Mouse (Mus musculus) heart, postnatal 36 days (tissue): ENCODE measurements around the gene Stx17. TPM values are rescaled to one million over a fixed set of nuclear protein-coding genes. Genes with fewer than 3 reads are reported as not detected.

Experiments
- DNase-seq, 2 experiments: peaks; one replicate each; pipeline ENCODE4 v3.0.0; 2021 to 2022
- intact Hi-C: fragments of 180-260 bp; cut with DNase I; formaldehyde crosslinking; loops from one replicate; pipeline ENCODE4 v1.15.1; 2025
- total RNA-seq, 2 experiments: library from RNA; stranded (reverse); gene quantifications; 2 replicates each; pipeline ENCODE4 v1.2.3; 2021

The Stx17 gene
- 10 to 100 TPM; 27.7 to 30.8 TPM for total RNA-seq

DNA sequence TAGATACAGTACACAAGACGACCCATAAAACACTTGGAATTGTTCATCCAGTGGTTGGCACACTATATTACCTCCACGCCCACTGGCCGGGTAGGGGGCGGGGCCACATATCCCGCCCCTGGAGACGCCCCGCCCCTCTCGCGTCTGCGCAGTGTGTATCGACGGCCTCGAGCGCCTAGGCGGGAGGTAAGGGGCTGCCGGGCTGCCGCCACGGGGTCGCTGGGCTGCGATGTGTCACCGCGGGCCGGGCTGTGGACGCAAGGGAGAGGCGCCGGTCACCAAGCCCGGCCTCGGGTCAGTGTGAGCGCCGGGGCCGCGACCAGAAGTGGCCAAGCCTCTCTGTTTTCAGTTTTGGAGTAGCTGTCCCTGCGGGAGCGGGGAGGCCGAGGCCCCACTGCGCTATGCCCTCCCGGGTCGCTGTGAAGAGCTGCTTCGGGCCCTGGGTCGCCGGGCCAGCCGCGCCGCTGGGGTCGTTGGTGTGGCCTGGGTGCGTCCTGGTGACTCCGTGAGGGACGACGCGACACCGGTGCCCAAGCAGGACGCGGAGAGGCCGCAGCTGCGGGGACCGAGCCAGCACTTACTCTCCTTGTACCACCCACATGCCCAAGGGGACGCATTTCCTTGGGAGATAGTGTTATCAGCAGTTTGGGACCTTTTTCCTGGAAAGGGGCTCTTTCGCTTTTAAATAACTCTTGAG lies at the start of gene Stx17:
Gene Stx17, plus strand, starts transcription at position 143 of the 697 bp plus-strand sequence.
- peak; percentile 84 to 90 for DNase-seq
- intact Hi-C loops, result loop anchor here (2.0 kb wide), 1 partner anchor 78 kb away; no protein-coding TSS in a partner anchor

DNA sequence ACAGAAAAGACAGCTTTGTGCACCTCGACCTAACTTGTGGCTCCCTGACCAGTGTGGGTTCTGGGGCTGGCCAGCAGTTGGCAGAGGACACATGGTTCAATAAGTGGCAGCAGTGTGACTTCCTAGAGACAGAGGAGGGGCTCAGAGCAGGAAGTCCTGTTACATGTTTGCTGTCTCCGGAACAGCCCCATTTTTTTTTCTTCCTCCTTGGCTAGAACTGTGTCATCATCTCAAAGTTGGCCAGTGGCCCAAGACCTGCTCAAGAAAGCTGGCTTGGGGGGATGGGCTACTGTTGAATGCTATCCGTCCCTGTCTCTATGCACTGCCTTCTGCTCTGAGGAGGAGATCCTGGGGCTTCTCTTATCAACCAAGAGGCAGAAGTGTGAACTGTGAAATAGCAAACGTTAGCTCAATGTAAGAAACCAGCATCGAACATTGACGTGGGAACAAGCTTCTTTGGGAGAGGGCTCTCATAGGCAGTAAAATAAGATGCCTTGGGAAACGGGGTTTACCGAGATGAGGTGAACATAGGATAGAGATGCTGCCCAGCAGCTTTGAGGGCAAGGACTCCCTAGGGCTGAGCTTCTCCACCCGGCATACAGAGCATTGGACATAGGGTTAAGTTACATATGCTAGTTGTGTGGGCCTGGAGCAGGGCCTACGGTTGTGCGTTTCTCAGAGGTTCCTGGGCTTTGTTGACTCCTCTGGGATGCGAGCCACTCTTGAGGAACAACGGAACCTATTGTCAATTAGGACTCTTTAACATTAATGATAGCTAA lies 47.8 kb upstream of the Stx17 start:
- DNase-seq, result peak; percentile 16 to 24
- intact Hi-C loops, result no loop called here

DNA sequence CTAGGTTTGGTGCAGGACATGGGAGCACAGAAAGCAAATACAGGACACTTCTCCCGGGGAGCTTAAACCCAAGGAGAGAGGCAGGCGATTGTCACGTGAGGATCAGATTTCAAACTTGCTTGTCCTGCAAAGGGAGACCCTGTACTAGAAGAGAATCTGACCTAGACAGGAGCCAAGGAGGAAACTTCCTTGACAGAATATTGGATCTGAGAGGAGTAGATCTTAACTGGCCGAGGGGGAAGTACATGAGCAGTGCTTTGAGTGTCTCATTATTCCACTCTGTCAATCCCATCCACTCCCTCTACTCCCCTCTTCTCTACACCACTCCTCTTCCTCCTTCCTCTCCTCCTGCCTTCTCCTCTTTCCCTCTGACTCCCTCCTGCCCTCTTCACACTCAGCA lies 46.5 kb upstream of the Stx17 start:
- no peak for DNase-seq
- intact Hi-C loops, result no loop called here

DNA sequence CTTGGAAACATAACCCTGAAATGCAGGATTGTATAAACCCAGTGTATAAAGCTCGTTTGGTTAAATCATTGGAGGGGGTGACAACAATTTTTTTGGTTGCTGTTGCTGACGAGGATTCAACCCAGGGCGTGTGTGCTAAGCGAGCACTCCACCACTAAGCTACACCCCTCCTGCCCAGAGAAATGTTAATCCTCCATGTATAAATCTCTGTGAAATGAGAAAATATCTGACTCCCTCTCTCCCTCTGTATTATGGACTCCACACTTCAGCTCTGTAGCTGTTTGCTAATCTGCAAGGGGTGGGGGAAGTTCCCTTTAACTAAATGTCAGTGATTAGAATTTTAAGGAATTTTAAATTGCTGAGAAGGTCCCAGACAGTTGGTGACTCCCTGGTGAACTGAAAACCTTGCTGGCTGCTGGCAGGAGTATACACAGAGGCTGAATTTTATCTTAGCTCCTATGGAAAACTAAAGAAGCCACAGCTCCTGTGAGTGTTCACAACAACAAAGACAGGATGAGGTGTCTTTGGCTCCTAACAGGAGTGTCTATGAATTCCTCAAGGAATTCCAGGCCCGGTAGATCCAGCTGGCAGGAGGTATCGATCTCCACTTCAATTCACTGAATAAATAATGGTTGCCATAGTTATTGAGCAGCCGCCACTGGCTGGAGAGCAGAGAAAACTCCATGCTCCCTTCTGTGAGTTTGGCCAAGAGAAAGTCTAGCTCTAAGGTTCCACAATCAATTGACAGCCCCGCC lies 45.3 kb upstream of the Stx17 start:
- DNase-seq, result no peak
- intact Hi-C loops, result no loop called here

DNA sequence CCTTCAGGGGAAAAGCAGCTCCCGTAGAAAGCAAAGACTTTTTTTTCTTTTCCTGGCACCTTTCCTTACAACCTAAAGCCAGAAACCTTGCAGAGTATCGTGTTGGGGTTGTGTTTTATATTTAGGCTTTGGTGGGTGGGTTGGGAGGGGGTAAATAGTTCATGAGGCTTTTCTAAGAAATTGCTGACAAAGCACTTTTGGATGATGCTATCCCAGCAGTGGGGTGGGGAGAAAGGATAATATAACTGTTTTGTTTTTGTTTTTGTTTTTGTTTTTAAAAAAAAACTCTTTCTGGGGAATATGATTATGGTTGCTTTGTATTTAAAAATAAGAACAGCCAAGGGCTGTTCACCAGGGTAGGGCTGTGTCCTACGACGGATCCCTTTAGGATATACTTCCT lies 41.3 kb upstream of the Stx17 start:
- DNase-seq, result no peak
- intact Hi-C loops, result no loop called here

DNA sequence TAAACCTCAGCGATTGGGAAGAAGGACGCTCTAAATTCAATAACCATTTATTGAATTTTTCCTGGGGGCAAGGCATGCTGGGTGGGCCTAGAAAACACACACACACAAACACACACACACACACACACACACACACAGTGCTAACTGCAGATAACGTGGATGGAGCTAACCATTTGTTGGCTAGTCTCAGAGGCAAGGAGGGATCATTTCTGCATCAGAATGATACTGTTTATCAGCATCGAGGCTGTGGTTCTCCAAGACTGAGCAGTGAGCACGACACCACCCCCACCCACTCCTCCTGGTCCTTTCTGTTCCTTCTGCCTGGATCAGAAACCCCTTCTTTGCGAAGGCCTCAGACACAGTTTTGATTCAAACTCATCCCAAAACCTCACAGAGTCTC lies 38.1 kb upstream of the Stx17 start:
- no peak for DNase-seq
- intact Hi-C loops, result no loop called here

DNA sequence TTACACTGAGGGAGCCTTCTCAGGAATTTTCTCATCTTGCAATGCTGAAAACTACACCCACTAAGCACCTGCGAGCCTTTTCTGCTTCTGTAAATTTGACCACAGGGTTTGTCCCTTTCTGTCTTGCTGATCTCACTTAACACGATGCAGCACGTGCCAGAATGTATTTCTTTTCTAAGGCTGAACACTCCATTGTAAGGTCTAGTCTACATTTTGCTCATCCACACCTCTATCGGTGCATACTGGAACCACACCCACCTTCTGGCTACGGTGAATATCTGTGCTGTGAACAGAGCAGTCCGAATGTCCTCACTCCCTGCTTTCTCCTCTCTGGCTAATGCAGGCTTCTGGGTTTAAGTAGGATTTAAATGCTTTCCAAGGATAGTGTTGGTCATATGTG lies 37.2 kb upstream of the Stx17 start:
- DNase-seq, result no peak
- intact Hi-C loops, result no loop called here

DNA sequence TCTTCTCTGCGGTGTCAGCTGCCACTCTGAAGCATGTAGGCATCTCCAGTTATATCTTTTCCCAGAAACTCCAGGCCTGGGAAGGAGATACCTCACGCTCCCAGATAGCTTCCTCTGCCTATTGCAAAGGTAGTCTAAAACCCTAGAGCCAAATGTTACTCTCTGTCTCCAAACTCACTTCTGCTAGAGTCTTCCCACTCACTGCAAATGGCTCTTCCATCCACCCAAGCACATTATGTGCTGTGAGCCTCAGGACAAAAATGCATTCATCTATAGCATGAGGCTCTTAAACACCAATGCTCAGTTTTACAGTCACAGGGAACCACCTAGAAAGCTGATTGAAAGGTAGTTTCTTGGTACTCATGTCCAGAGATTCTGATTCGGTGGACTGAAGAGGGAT lies 31.5 kb upstream of the Stx17 start:
- intact Hi-C loops, result no loop called here

DNA sequence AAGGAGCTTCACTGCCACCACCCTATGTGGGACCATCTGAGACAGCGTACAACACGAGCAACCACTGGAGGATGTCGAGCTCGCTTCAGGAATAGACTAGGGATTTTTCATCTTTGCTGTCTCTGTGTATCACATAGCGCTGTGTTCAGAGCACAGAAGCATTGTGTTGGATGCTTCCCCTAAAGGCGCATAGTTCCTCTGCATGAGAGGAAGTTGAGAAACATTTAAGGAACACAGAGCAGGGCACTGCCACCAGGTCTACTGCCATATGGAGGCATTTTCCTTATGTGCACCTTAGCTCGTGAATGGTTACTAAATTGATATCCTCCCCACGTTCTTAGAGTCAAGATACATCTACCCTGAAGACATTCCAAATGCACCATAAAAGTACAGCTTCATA lies 24.5 kb upstream of the Stx17 start:
- intact Hi-C loops, result no loop called here
- DNase-seq, result no peak

More for the DNA sequence above, 31.5 kb upstream of the Stx17 start:
- DNase-seq, result no peak

DNA sequence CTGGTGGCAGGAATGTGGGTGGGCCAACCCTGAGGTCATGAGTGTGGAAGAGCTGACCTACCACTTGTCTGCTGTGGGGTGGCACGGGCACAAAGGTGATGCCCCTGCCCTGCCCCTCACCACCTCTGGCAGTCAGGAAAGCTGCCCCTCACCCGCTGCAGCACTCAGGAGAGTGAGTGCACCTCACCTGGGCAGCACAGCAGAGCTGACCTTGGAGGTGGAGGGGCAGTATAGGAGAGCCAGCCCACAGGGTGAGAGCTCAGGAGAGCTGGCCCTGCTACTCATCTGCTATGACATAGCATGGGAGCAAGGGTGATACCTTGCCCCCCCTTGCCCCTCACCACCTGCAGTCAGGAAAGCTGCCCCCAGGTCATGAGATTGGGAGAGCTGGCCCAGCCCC lies 22.7 kb upstream of the Stx17 start:
- no peak for DNase-seq
- intact Hi-C loops, result no loop called here

DNA sequence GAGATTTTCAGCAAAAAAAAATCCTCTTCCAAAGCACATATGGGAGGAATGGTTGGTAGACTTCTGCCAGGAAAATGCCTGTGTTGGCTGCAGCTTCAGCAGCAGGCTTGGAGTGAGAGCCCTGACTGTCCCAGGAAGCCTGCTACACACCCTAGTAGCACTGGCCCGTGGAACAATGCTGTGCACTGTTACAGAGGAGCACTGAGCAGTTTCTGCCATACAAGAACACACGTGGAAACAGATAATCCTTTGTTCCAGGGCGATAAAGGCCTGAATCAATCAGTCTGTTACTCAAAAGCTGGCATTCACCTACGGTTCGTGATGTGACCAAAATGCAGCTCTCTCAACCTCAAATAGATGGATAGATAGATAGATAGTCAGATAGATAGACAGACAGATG lies 19.3 kb upstream of the Stx17 start:
- DNase-seq, result no peak
- intact Hi-C loops, result no loop called here

DNA sequence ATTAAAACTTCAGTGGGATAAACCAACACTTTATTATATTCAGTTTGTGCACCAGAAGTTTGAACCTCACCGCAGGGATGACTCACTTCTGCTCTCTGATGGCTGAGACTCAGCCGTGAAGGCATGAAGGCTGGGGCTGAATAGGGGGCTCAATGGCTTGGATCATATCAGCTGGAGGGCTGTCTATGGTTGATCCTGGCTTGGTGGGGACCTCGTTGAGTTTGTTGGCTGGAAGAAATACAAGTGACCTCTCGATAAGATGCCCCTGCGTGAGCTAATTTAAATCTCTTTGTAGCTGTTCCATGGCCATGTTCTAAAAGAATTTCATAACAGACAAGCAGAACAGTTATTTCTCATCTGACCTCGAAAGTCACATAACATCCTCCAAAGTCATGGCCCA lies 17.6 kb upstream of the Stx17 start:
- DNase-seq, result no peak
- intact Hi-C loops, result no loop called here

DNA sequence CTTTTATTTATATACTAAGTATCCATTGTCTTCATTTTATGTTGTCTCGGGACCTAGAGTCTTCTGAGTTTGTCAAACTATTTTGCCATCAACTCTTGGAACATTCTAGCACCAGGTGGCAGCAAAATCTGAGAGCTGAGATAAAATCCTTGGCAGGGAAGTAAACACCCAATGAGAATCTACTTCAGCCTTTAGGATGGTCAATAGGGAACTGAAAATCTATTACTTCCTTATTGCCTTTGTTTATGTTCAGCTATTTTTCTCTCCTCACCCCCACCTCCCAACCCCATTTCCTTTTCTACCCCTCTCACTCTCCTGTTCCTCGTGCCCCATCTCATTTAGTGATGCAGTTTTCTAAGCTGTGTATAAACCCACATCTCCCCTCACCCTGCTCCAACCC lies 16.1 kb upstream of the Stx17 start:
- intact Hi-C loops, result no loop called here
- DNase-seq, result peak in 1 of 2 experiments; percentile 4

DNA sequence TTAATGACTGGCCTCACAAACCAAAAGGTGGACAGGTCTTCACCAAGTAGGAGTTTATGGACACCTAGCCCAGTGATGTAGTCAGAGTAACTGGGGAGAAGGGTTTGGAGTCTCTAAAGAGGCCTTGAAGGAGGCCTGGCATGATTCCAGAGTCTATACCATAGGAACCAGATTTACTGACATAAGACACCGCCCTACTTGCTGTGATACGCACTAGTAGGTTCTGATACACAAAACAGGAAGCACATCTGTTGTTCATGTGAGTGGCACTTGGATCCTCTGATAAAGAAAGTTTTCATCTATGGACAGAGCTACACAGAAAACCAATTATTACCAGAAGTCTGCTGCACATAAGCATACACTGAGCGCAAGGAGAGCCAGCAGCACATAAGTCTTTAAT lies 14.4 kb upstream of the Stx17 start:
- intact Hi-C loops, result no loop called here
- DNase-seq, result no peak

DNA sequence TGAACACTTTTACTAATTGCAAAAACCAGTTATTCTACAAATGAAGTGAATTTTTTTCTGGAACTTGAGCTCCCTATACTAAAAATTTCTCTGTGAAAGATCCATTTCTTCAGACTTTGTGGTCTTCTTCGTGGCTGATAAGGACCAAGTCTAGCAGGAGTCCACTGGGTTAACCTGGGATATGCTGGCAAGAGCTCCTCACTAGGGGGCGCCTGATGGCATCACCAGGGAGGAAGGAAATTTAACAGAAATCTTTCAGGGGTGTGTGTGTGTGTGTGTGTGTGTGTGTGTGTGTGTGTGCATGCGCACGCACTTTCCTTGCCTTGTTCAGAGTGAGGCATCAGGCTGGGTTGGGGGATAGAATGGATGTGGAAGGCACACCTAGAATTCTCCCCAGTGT lies 8.5 kb upstream of the Stx17 start:
- DNase-seq, result peak; percentile 19 to 23
- intact Hi-C loops, result no loop called here

DNA sequence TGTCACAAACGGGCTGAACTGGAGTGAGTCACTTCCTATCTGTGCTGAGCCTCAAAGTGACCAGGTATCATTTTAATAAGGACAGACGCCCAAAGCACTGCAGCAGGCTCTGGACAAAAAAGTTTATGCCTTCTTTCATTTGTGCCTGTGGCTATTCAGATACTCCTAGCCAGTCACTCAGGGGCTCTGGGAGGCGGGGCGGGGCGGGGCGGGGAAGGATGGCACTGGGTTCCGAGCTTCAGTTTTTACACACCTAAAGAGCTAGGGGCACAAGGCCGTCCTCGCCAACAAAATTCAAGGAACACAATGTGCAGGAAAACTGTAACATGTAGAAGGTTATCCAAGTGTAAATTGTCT lies 321 bp upstream of the Stx17 start:
- intact Hi-C loops, result loop anchor here (2.0 kb wide), 1 partner anchor 78 kb away; no protein-coding TSS in a partner anchor

DNA sequence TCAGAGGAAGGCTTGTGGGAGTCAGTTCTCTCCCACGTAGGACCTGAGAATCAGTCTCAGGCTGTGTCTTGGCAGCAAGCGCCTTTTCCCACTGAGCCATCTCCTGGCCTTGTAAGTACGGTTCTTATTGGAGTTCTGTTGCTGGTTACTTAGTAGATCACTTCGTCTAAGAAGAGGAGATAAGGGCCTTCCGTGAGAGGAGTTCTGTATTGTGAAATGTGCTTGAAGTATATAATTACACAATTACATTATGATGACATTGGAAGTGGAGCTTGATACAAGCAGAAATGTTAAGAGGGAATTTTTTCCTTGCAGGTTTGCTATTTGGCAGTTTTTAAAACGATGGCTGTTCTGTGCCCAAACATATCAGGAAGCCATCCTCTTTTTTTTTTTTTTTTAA lies 5.6 kb downstream of the Stx17 start:
- intact Hi-C loops, result no loop called here

More for the DNA sequence above, 321 bp upstream of the Stx17 start:
- DNase-seq, result peak in 1 of 2 experiments; percentile 3

DNA sequence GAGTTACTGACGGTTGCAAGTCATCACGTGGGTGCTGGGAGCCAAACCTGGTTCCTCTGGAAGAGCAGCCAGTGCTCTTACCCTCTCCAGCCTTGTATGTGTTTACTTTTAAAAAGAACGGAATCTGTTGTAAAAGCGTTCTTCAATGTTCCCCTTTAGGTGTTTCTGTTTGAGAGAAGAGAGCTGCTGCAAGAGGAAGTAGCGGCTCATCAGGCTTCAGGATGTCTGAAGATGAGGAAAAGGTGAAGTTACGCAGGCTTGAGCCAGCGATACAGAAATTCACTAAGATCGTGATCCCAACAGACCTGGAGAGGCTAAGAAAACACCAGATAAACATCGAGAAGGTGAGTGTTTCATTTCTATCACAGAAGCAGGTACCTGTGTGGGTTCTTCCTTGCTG lies 6.9 kb downstream of the Stx17 start:
- intact Hi-C loops, result no loop called here
- DNase-seq, result no peak

More for the DNA sequence above, 5.6 kb downstream of the Stx17 start:
- DNase-seq, result no peak

DNA sequence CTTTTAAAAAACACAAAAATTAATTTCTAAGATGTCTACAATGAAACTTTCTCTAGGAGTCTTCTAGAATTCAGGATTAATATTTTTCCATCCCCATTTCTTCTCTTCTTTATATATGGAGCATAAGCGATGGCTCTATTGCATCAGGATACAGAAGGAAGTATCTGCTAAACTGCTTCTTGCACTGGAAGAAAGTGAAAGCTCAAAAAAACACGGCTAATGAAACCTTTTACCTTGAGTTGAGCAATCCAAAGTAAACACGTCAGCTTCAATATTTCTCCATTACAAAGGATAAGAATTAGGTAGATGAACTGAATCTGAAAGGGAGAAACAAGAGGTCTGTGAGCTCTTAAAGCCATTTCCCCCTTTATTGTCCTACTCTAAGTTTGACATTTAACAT lies 8.0 kb downstream of the Stx17 start:
- DNase-seq, result no peak
- intact Hi-C loops, result no loop called here

DNA sequence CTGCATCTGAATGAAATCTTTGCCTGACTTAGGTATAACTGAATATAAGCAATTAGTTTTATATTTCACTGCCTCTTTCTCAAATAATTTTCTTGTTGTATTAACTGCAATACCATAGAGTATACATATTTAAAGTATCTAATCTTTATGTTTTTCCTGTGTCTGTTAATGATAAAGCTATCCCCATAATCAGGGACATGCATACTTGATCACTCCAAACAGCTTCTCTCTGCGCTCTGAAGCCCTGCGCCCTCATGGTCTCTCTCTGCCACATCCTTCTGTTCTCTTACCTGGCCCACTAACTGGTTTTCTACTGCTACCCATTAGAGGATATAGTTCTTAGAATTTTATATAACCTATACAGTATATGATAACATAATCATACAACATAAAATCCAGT lies 24.8 kb downstream of the Stx17 start:
- intact Hi-C loops, result no loop called here

DNA sequence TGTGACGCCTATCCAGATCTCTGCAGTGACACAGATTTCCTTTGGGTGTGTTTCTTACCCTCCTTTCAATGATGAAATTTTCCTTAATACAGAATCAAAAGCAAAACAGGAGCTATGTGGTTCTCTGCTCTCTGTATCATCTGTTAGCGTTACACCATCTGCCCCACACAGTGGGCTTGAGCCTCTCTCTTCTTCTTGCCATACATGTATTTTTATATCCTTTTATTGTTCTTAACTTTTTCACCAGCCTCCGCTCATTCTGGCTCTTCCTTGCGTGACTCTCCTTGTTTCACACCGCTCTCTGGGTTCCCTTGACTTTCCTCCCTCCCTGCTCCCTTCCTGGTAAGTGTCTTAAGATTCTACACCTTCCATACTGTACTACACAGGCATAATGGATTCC lies 28.5 kb downstream of the Stx17 start:
- DNase-seq, result no peak
- intact Hi-C loops, result no loop called here

More for the DNA sequence above, 24.8 kb downstream of the Stx17 start:
- no peak for DNase-seq
